Mouse (Mus musculus): ENCODE measurements around the gene Nme7.

- TF ChIP-seq CTCF (IDR thresholded peaks at IDR 0.05; ENCODE audit: low read depth) (no peak), EP300 (optimal IDR thresholded peaks at IDR 0.05) (no peak)
Measured at GRCm38 (mm10) chr1:164415347-164415751, 111.4 kb downstream of the Nme7 start.
